Mouse (Mus musculus): Measurements from ENCODE around the gene Hmga1. TPM values are rescaled to one million over a fixed set of nuclear protein-coding genes. Genes with fewer than 3 reads are reported as not detected.

Gene Hmga1
- 106 and 121 TPM in 2 replicates for polyA plus RNA-seq (2015; fragmentation: Nextera tagmentation; extraction: Ambion mirVana)

DNA sequence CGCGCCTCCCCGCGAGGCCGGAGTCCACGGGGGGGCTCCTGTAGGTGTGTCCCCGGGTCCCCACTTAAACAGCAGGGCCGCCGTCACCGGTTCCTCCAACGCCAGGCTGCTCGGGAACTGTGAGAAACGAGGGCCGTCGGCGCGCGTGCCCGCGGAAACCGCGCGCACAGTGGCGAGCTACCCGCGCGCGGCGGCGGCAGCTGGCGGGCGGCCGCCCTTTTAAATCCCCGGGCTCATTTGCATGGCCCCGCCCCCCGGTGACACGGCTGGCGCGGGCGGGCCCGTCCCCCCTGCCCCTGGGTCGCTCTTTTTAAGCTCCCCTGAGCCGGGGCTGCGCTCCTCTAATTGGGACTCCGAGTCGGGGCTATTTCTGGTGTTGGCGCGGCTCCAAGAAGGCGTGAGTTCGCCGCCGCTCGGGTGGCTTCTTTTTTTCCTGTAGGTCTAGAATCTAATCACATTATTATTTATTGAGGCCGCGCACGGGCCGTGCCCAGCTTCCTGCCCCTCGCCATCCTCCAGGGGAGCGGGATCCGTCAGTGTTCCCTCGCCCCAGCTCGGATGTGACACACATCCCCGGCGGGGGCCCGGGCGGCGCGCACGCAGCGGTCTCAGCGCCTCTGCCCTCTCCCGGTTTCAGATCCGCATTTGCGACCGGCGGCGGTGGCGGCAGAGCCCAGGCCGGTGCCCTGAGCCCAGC, at the start of gene Hmga1:
Hmga1 (plus strand) TSS at position 183 of the 697 bp plus-strand sequence.
- Histone ChIP-seq H3K4me3 (peak within 1 kb of the TSS; percentile 93), H3K4me2 (replicated peaks) (peak within 1 kb of the TSS; percentile 82), H3K4me1 (peaks cover 35% of the 10 kb centered on the region), H3K36me3 (no peaks in the 10 kb centered on the region; the same call in none of the 2 replicates), H3K9me3 (no peaks in the 10 kb centered on the region), H3K27me3 (peaks cover 6% of the 10 kb centered on the region; the same call in 1 of the 2 replicates), H3K9ac (replicated peaks) (peak within 1 kb of the TSS; percentile 77), H3K27ac (replicated peaks) (peak within 1 kb of the TSS; percentile 97)
- ATAC-seq (replicated peaks): peak; percentile 81
- under 1% methylated on average over 79 of the region's 79 CpGs for WGBS

DNA sequence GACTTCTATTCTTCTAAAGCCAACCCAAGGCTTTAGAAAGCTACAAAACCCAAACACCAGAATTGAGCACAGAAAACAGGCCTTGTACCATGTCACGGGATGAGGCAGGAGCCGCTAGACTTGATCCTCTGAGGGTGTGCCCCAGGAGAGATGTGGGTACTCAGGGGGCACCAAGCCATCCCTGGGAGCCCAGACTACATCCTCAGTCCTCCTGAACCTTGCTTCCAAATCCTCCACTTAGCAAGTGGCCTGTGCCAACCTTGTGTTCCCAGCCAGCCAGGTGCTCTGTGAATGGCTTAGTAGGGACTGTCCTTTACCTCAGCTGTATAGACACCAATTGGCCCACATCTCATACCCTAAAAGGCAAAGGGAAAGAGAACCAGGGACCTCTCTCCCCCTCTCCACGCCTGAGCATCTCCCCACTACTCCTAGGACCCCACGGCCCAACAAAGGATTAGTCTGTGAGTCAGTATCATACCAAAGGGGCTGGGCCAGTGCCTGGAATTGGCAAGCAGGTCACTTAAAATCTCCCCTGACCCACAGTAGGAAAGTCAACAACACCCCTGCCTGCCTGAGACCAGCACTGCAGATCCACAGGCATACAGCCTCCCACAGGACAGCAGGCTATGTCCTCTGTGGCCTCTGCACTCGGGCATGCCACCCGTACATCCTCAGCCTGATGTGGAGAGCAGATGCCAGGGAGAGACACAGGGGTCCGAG, 49.3 kb upstream of the Hmga1 start:
- H3K4me2 ChIP-seq (replicated peaks): no peak overlapping the region
- no peaks in the 10 kb centered on the region for H3K9me3 ChIP-seq
- H3K9ac ChIP-seq (replicated peaks): no peak overlapping the region
- H3K4me3 ChIP-seq: no peak overlapping the region
- H3K4me1 ChIP-seq: peaks cover 24% of the 10 kb centered on the region
- H3K27ac ChIP-seq (replicated peaks): no peak overlapping the region
- H3K27me3 ChIP-seq: peaks cover 18% of the 10 kb centered on the region
- ATAC-seq (replicated peaks): no peak
- 86% methylated on average over 7 of the region's 7 CpGs for WGBS
- H3K36me3 ChIP-seq: no peaks in the 10 kb centered on the region

- Histone ChIP-seq H3K9ac (replicated peaks) (no peak overlapping the region), H3K4me2 (replicated peaks) (no peak overlapping the region), H3K36me3 (no peaks in the 10 kb centered on the region), H3K27ac (replicated peaks) (no peak overlapping the region), H3K4me3 (no peak overlapping the region), H3K9me3 (no peaks in the 10 kb centered on the region), H3K4me1 (peaks cover 24% of the 10 kb centered on the region), H3K27me3 (peaks cover 23% of the 10 kb centered on the region)
- 85% methylated on average over 7 of the region's 7 CpGs for WGBS
- no peak for ATAC-seq (replicated peaks)
Observed at GRCm38 (mm10) chr17:27507591-27507945, 48.7 kb upstream of the Hmga1 start.

DNA sequence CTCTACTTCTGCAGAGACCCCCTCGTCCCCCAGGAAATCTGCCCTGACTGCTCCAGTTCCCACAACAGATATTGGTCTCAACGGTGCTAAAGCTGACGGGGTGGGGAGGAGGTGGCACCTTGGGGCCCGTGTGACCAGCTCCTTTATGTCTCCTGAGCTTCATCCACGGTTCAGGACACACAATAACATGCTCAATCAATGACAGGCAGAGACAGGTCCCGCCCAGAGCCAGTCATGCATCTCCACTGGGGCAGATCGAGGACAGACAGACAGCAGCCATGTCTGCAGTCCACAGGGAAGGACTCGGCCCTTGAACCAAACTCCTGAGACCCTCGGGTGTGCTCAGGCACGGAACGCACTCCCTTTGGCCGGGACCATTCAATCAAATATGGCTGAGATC, 48.3 kb upstream of the Hmga1 start:
- H3K9me3 ChIP-seq: no peaks in the 10 kb centered on the region
- H3K4me3 ChIP-seq: no peak overlapping the region
- no peak overlapping the region for H3K4me2 ChIP-seq (replicated peaks)
- no peaks in the 10 kb centered on the region for H3K36me3 ChIP-seq
- peaks cover 21% of the 10 kb centered on the region for H3K4me1 ChIP-seq
- H3K27ac ChIP-seq (replicated peaks): no peak overlapping the region
- peaks cover 24% of the 10 kb centered on the region for H3K27me3 ChIP-seq
- whole genome bisulfite sequencing: 69% methylated on average over 12 of the region's 12 CpGs
- H3K9ac ChIP-seq (replicated peaks): no peak overlapping the region
- ATAC-seq (replicated peaks): no peak

- Histone ChIP-seq H3K36me3 (no peaks in the 10 kb centered on the region), H3K27me3 (peaks cover 24% of the 10 kb centered on the region), H3K27ac (replicated peaks) (no peak overlapping the region), H3K9ac (replicated peaks) (no peak overlapping the region), H3K4me2 (replicated peaks) (no peak overlapping the region), H3K4me1 (peaks cover 20% of the 10 kb centered on the region), H3K9me3 (no peaks in the 10 kb centered on the region), H3K4me3 (no peak overlapping the region)
- ATAC-seq (replicated peaks): no peak
- 78% methylated on average over 5 of the region's 5 CpGs for WGBS
Observed at GRCm38 (mm10) chr17:27508513-27508912, 47.8 kb upstream of the Hmga1 start.

DNA sequence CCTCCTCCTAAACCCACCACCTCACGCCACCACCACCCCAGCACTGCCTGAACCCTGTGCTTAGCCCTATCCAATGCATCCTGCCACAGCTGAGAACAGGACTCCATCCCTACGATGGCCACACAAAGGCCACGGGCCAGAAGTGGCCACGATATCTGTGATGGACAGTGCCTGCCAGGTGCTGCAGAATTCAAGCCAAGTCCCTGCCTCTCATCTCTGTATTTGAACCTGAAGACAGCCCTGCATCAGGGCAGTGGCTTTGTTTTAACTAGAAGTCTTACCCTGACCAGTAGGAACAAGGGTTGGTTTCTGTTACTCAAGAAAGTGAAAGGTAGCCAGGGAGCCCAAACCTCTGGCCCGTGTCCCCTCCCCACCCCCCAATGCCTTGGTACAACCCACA, 47.2 kb upstream of the Hmga1 start:
- Histone ChIP-seq H3K9ac (replicated peaks) (no peak overlapping the region), H3K27ac (replicated peaks) (no peak overlapping the region), H3K36me3 (no peaks in the 10 kb centered on the region), H3K9me3 (no peaks in the 10 kb centered on the region), H3K4me1 (peaks cover 25% of the 10 kb centered on the region), H3K4me2 (replicated peaks) (no peak overlapping the region), H3K4me3 (no peak overlapping the region), H3K27me3 (peaks cover 30% of the 10 kb centered on the region)
- ATAC-seq (replicated peaks): no peak
- WGBS: 77% methylated on average over 5 of the region's 5 CpGs

GRCm38 (mm10) chr17:27510258-27511124, 45.8 kb upstream of the Hmga1 start:
- H3K4me2 ChIP-seq (replicated peaks): no peak overlapping the region
- H3K9ac ChIP-seq (replicated peaks): no peak overlapping the region
- H3K4me3 ChIP-seq: no peak overlapping the region

GRCm38 (mm10) chr17:27511125-27511735, 45.1 kb upstream of the Hmga1 start:
- 91% methylated on average over 7 of the region's 7 CpGs for WGBS
- H3K9ac ChIP-seq (replicated peaks): 0 out of 2 replicates have a peak overlapping the region, but pooled peaks have one; percentile 52
- peak overlapping the region; percentile 79 for H3K4me2 ChIP-seq (replicated peaks)
- H3K9me3 ChIP-seq: no peaks in the 10 kb centered on the region
- H3K4me1 ChIP-seq: peaks cover 21% of the 10 kb centered on the region
- no peak for ATAC-seq (replicated peaks)
- peak overlapping the region; percentile 53 for H3K4me3 ChIP-seq
- H3K36me3 ChIP-seq: no peaks in the 10 kb centered on the region
- H3K27ac ChIP-seq (replicated peaks): no peak overlapping the region
- peaks cover 43% of the 10 kb centered on the region for H3K27me3 ChIP-seq

More at GRCm38 (mm10) chr17:27510258-27511124, 45.8 kb upstream of the Hmga1 start:
- H3K27ac ChIP-seq (replicated peaks): no peak overlapping the region
- H3K27me3 ChIP-seq: peaks cover 43% of the 10 kb centered on the region
- 51% methylated on average over 9 of the region's 9 CpGs for WGBS
- no peaks in the 10 kb centered on the region for H3K36me3 ChIP-seq
- H3K9me3 ChIP-seq: no peaks in the 10 kb centered on the region
- ATAC-seq (replicated peaks): no peak
- peaks cover 26% of the 10 kb centered on the region for H3K4me1 ChIP-seq

- H3K4me1 ChIP-seq: peaks cover 21% of the 10 kb centered on the region
Observed at GRCm38 (mm10) chr17:27511865-27512618, 44.3 kb upstream of the Hmga1 start.

DNA sequence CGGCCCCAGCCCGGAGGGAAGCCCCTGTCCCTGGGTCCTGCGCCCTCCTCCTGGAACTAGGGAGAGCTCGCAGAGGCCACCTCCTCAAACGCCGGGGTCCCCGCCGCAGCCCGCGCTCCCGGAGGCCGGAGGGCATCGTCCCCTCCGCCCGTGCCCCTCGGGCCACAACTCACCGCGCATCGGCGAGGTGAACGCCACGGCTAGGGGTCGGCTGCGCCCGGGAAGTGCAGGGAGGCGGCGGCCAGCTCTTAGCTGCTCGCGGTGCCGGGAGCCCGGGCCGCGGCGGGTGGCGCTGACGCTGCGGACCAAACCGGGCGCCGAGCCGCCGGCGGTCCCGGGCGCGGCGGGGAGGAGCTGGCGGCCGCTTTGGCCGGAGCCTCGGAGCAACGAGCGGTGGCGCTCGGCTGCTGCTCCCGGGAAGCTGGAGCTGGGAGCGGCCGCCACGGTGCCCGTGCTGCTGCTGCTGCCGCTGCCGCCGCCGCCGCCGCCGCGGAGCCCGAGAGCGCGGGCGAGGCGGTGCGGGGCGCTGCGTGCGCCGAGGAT, 43.6 kb upstream of the Hmga1 start:
- ATAC-seq (replicated peaks): 0 out of 2 replicates have a peak, but pooled peaks have one; percentile 1
- peak overlapping the region; percentile 52 for H3K9ac ChIP-seq (replicated peaks)
- peaks cover 21% of the 10 kb centered on the region for H3K4me1 ChIP-seq
- H3K9me3 ChIP-seq: no peaks in the 10 kb centered on the region
- H3K4me2 ChIP-seq (replicated peaks): peak overlapping the region; percentile 79
- H3K4me3 ChIP-seq: peak overlapping the region; percentile 53
- WGBS: under 1% methylated on average over 72 of the region's 78 CpGs
- H3K27ac ChIP-seq (replicated peaks): no peak overlapping the region
- no peaks in the 10 kb centered on the region for H3K36me3 ChIP-seq
- H3K27me3 ChIP-seq: peaks cover 43% of the 10 kb centered on the region

More at GRCm38 (mm10) chr17:27511865-27512618, 44.3 kb upstream of the Hmga1 start:
- H3K4me3 ChIP-seq: peak overlapping the region; percentile 53
- WGBS: under 1% methylated on average over 62 of the region's 64 CpGs
- peak overlapping the region; percentile 52 for H3K9ac ChIP-seq (replicated peaks)
- H3K27me3 ChIP-seq: peaks cover 43% of the 10 kb centered on the region
- peak overlapping the region; percentile 20; the same call in 1 of the 2 replicates for H3K27ac ChIP-seq (replicated peaks)
- H3K9me3 ChIP-seq: no peaks in the 10 kb centered on the region
- H3K36me3 ChIP-seq: no peaks in the 10 kb centered on the region
- H3K4me2 ChIP-seq (replicated peaks): peak overlapping the region; percentile 79
- ATAC-seq (replicated peaks): peak; percentile 43; the same call in 1 of the 2 replicates

All from forebrain, embryonic 15.5 days (tissue).